Mouse (Mus musculus) intestine, embryonic 15.5 days (tissue): Measurements from ENCODE around the gene Nom1. TPM values are rescaled to one million over a fixed set of nuclear protein-coding genes. Genes with fewer than 3 reads are reported as not detected.

Experiments
- ATAC-seq: fragments of 200-750 bp; cut with Nextera tagmentation; 2 replicates; pipeline ENCODE4 v1.8.0; 2017; ENCODE audit warnings: moderate TSS enrichment, moderate library complexity
- H3K27ac ChIP-seq: fragments of 300-500 bp; sonication (generic); 2 replicates; pipeline ENCODE4 v1.5.1; 2015; ENCODE audit warnings: mild to moderate bottlenecking, inconsistent platforms
- H3K27me3 ChIP-seq: fragments of 300-500 bp; sonication (generic); replicated peaks from 2 replicates; pipeline ENCODE4 v1.6.1; 2015; ENCODE audit warnings: inconsistent platforms
- H3K36me3 ChIP-seq: fragments of 300-500 bp; sonication (generic); 2 replicates; pipeline ENCODE4 v1.6.1; 2015; ENCODE audit warnings: inconsistent platforms
- H3K4me1 ChIP-seq: fragments of 300-500 bp; sonication (generic); replicated peaks from 2 replicates; pipeline ENCODE4 v1.6.1; 2015; ENCODE audit warnings: inconsistent platforms
- H3K4me2 ChIP-seq: fragments of 300-500 bp; sonication (generic); replicated peaks from 2 replicates; pipeline ENCODE4 v1.6.1; 2015; ENCODE audit warnings: mild to moderate bottlenecking, inconsistent platforms
- H3K4me3 ChIP-seq: fragments of 300-500 bp; sonication (generic); replicated peaks from 2 replicates; pipeline ENCODE4 v1.5.1; 2015; ENCODE audit warnings: inconsistent platforms
- H3K9ac ChIP-seq: fragments of 300-500 bp; sonication (generic); 2 replicates; pipeline ENCODE4 v1.6.1; 2015; ENCODE audit warnings: inconsistent platforms
- H3K9me3 ChIP-seq: fragments of 300-500 bp; sonication (generic); 2 replicates; pipeline ENCODE4 v1.6.1; 2016; ENCODE audit warnings: inconsistent platforms
- WGBS: fragments of 180-500 bp; shearing (Covaris S2); methylation state at CpG from one replicate; pipeline ENCODE4 v1.1.7; 2015; 5-methylcytosine and 5-hydroxymethylcytosine counted together
- polyA plus RNA-seq: library from polyadenylated mRNA; unstranded; fragments of >200 nt; fragmentation: Nextera tagmentation; extraction: Ambion mirVana; gene quantifications from 2 replicates; pipeline ENCODE4 v1.2.1, GENCODE M21; 2015

Nom1 gene
- polyA plus RNA-seq, 1 experiment from 2014 or later = 31.0 TPM

DNA sequence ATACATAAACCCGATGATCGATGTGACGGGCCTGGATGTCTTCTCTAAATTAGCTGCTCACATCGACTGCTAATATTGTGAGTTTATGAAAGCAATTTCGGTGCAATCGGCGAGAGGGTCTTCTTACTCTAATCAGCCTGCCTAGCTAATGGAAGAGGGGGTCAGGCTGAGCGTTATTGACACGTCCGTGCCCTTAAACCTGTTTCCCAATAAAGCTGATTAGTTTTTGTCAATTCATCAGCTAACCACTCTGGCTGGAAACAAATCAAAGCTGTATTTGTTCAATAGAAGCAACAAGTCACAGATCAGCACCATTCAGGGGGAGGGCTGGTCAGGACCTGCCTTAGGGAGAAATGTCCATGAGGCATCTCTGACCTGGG lies 51.5 kb downstream of the Nom1 start:
- no peaks in the 10 kb centered on the region for H3K36me3 ChIP-seq
- H3K4me2 ChIP-seq = no peak overlapping the region
- H3K4me1 ChIP-seq = 0 out of 2 replicates have a peak, but pooled peaks cover 2% of the 10 kb centered on the region
- H3K9me3 ChIP-seq = no peaks in the 10 kb centered on the region
- WGBS = 9% methylated on average over 10 of the region's 10 CpGs
- H3K9ac ChIP-seq = no peak overlapping the region
- H3K4me3 ChIP-seq = no peak overlapping the region
- ATAC-seq = no peak
- H3K27me3 ChIP-seq = peaks cover 65% of the 10 kb centered on the region
- no peak overlapping the region for H3K27ac ChIP-seq

DNA sequence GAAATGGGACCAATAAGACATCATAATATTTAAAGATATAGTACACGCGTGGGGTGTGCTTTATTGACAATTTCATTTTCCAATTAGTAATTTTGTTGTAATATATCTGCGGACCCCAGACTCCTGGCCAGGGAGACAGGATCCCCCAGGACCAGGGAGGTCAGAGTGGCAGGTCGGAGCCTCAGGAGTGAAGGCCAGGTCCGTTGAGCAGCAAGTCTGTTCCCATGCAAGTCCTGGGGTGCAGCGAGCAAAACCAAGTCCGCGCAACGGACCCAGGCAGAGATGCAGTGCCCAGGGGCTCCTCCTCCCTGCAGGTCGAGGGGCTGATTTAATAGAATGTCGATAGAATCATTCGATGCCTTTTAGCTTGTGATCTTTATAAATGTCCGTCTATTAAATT lies 52.9 kb downstream of the Nom1 start:
- WGBS = 27% methylated on average over 13 of the region's 13 CpGs

DNA sequence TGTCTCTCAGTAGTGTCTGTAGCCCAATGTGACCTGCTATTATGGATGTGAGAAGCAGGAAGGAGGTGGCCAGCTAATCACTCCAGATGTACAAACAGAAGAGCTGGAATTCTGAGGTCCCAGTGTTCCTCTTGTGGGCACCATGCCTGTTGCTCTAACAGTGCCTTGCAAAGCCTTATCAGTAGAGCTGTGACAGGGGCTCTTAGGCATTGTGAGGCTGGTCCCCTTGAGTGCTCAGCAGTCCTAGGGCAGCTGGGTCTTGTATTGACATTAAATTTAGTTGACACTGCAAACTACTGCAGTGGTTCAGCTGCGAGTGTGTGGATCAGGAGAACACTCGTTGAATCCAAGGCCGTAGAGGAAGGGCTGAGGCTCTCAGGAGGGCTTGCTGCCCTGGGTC lies 72.5 kb downstream of the Nom1 start:
- Histone ChIP-seq H3K4me3 (no peak overlapping the region), H3K9ac (no peak overlapping the region), H3K36me3 (no peaks in the 10 kb centered on the region), H3K27ac (no peak overlapping the region), H3K9me3 (no peaks in the 10 kb centered on the region), H3K4me2 (no peak overlapping the region), H3K4me1 (no peaks in the 10 kb centered on the region; the same call in 1 of the 2 replicates), H3K27me3 (no peaks in the 10 kb centered on the region)
- ATAC-seq = peak; percentile 28; the same call in 1 of the 2 replicates
- 39% methylated on average over 3 of the region's 3 CpGs for WGBS

More for the DNA sequence above, 52.9 kb downstream of the Nom1 start:
- Histone ChIP-seq H3K27ac (no peak overlapping the region), H3K4me1 (0 out of 2 replicates have a peak, but pooled peaks cover 2% of the 10 kb centered on the region), H3K4me2 (no peak overlapping the region), H3K27me3 (peaks cover 58% of the 10 kb centered on the region), H3K9me3 (no peaks in the 10 kb centered on the region), H3K4me3 (no peak overlapping the region), H3K36me3 (no peaks in the 10 kb centered on the region), H3K9ac (no peak overlapping the region)
- ATAC-seq = no peak

Other genes with a start within 250 kb of the Nom1 start
- gene Rnf32, start 238.7 kb upstream of the Nom1 start, polyA plus RNA-seq = 7.6 and 8.4 TPM in 2 replicates
- gene Lmbr1, start 56.3 kb upstream of the Nom1 start, polyA plus RNA-seq = 9.9 and 12.3 TPM in 2 replicates
- gene Mnx1, start 43.8 kb downstream of the Nom1 start, polyA plus RNA-seq = 1.4 and 1.5 TPM in 2 replicates
- 25.5 and 25.6 TPM in 2 replicates for gene Ube3c, start 134.6 kb downstream of the Nom1 start, polyA plus RNA-seq